8 mouse cellular contexts compared by ENCODE assay signal in genomic region chr17:65950622-65951404, GRCm38 (mm10). TPM values are rescaled to one million over a fixed set of nuclear protein-coding genes. Genes with fewer than 3 reads are reported as not detected.
DNase-seq lines count a peak whose midpoint lies in the region; ATAC-seq and TF ChIP-seq lines count a peak whose summit lies in the region.

Gene Twsg1 (minus strand): TSS chr17:65951226.

- in situ Hi-C loops in ES-E14 (cut with MboI; ENCODE audit: low sequenced_read_pairs in 2 of 2, unreplicated experiment in 2 of 2), result no loop called here

- peaks cover 1 to 18% of the 10 kb centered on the region in 2 experiments; a peak in 3 of 4 replicates for H3K4me1 ChIP-seq in ES-E14 (ENCODE audit: control insufficient read depth in 2 of 2, insufficient read depth in 2 of 2, low read length in 2 of 2, poor library complexity in 1 of 2)
- H3K4me1 ChIP-seq in forebrain, embryonic 16.5 days (replicated peaks; ENCODE audit: control insufficient read depth, insufficient read depth, low read length), result peaks cover 14% of the 10 kb centered on the region
- no peaks in the 10 kb centered on the region for H3K4me1 ChIP-seq in lung, embryonic 14.5 days (ENCODE audit: insufficient read depth)
- H3K4me1 ChIP-seq in olfactory bulb, adult 2 months (ENCODE audit: control insufficient read depth, insufficient read depth, low read length), result peaks cover 7% of the 10 kb centered on the region
- H3K4me1 ChIP-seq in thymus, adult 2 months (replicated peaks; ENCODE audit: control insufficient read depth, insufficient read depth, low read length), result peaks cover 17% of the 10 kb centered on the region

- peak within 1 kb of the TSS; percentile 93 for H3K9ac ChIP-seq in ES-E14 (ENCODE audit: insufficient read depth, low read depth, low read length, poor library complexity, severe bottlenecking)
- peak within 1 kb of the TSS; percentile 99 for H3K9ac ChIP-seq in forebrain, embryonic 16.5 days (replicated peaks; ENCODE audit: low read depth, low read length)
- H3K9ac ChIP-seq in lung, embryonic 14.5 days, result peak within 1 kb of the TSS; percentile 94

- peak within 1 kb of the TSS; percentile 85 to 97 for H3K4me3 ChIP-seq in ES-E14 (ENCODE audit: insufficient read depth in 1 of 2, low read depth in 1 of 2, low read length in 2 of 2, poor library complexity in 1 of 2, severe bottlenecking in 1 of 2)
- peak within 1 kb of the TSS; percentile 98 for H3K4me3 ChIP-seq in forebrain, embryonic 16.5 days (replicated peaks; ENCODE audit: low read length)
- peak within 1 kb of the TSS; percentile 68 for H3K4me3 ChIP-seq in layer of hippocampus, adult 2 months
- peak within 1 kb of the TSS; percentile 91 for H3K4me3 ChIP-seq in lung, embryonic 14.5 days (ENCODE audit: low read depth, low read length)
- peak within 1 kb of the TSS; percentile 60 for H3K4me3 ChIP-seq in olfactory bulb, adult 2 months (ENCODE audit: insufficient read depth, low read depth, low read length)
- peak within 1 kb of the TSS; percentile 77 for H3K4me3 ChIP-seq in thymus, adult 2 months (ENCODE audit: control insufficient read depth, insufficient read depth, low read length)

- under 1% methylated on average over 70 of the region's 87 CpGs for WGBS in forebrain, embryonic 16.5 days
- WGBS in lung, embryonic 14.5 days, result under 1% methylated on average over 73 of the region's 87 CpGs
- WGBS in olfactory bulb, adult 2 months, result under 1% methylated on average over 87 of the region's 87 CpGs
- WGBS in thymus, adult 2 months, result under 1% methylated on average over 87 of the region's 87 CpGs

- H3K27me3 ChIP-seq in forebrain, embryonic 16.5 days (replicated peaks; ENCODE audit: control insufficient read depth, insufficient read depth, low read length), result no peaks in the 10 kb centered on the region
- no peaks in the 10 kb centered on the region for H3K27me3 ChIP-seq in lung, embryonic 14.5 days (ENCODE audit: insufficient read depth, low read length)
- no peaks in the 10 kb centered on the region for H3K27me3 ChIP-seq in thymus, adult 2 months (ENCODE audit: control insufficient read depth, insufficient read depth, low read length)

- peak; percentile 97 for ATAC-seq in forebrain, embryonic 16.5 days
- ATAC-seq in lung, embryonic 14.5 days (ENCODE audit: insufficient read depth), result peak; percentile 96

- TF ChIP-seq POLR2A in olfactory bulb, adult 2 months (IDR thresholded peaks at IDR 0.05; ENCODE audit: insufficient read depth, low read depth, low read length), result peak; percentile 65
- peak; percentile 84 for TF ChIP-seq POLR2A in thymus, adult 2 months (IDR thresholded peaks at IDR 0.05; ENCODE audit: control insufficient read depth, extremely low read depth, insufficient read depth, low read length, poor library complexity)

- intact Hi-C loops in heart, postnatal 36 days (cut with DNase I), result loop anchor here (5.0 kb wide), 4 partner anchors 34 to 164 kb away; no protein-coding TSS in a partner anchor

- DNase-seq in ES-E14 (ENCODE audit: low read depth, low spot score), result peak; percentile 75
- DNase-seq in cerebellum, adult 11-12 months, result peak; percentile 97
- peak; percentile 96 for DNase-seq in heart, postnatal 36 days
- DNase-seq in layer of hippocampus, adult 2 months (ENCODE audit: low spot score in 2 of 2), result peak; percentile 87 to 91
- peak; percentile 95 for DNase-seq in lung, embryonic 14.5 days
- peak; percentile 98 for DNase-seq in thymus, adult 2 months

- peaks cover 7% of the 10 kb centered on the region; the same call in 1 of the 2 replicates for H3K36me3 ChIP-seq in ES-E14 (ENCODE audit: control insufficient read depth, insufficient read depth, low read length, poor library complexity, severe bottlenecking)
- peaks cover 11% of the 10 kb centered on the region for H3K36me3 ChIP-seq in forebrain, embryonic 16.5 days (ENCODE audit: control insufficient read depth, insufficient read depth)
- H3K36me3 ChIP-seq in lung, embryonic 14.5 days (ENCODE audit: insufficient read depth), result peaks cover 26% of the 10 kb centered on the region
- no peaks in the 10 kb centered on the region for H3K36me3 ChIP-seq in thymus, adult 2 months (ENCODE audit: control insufficient read depth, insufficient read depth, low read length)

- TF ChIP-seq CTCF in layer of hippocampus, adult 2 months (conservative IDR thresholded peaks at IDR 0.05), result peak; percentile 75
- TF ChIP-seq CTCF in lung, embryonic 14.5 days (IDR thresholded peaks at IDR 0.05; ENCODE audit: low read depth), result peak; percentile 71
- TF ChIP-seq CTCF in olfactory bulb, adult 2 months (IDR thresholded peaks at IDR 0.05; ENCODE audit: insufficient read depth, low read depth, low read length), result 0 out of 2 replicates have a peak, but pooled peaks have one; percentile 19
- TF ChIP-seq CTCF in thymus, adult 2 months (IDR thresholded peaks at IDR 0.05; ENCODE audit: borderline replicate concordance, control insufficient read depth, extremely low read depth, insufficient read depth, low read length, poor library complexity), result peak; percentile 83

- H3K4me2 ChIP-seq in forebrain, embryonic 16.5 days (ENCODE audit: low read length), result peak within 1 kb of the TSS; percentile 74
- H3K4me2 ChIP-seq in lung, embryonic 14.5 days, result peak within 1 kb of the TSS; percentile 77

- no peak within 1 kb of the TSS for H3K27ac ChIP-seq in ES-E14 (ENCODE audit: insufficient read depth, low read depth, low read length, poor library complexity, severe bottlenecking)
- peak within 1 kb of the TSS; percentile 86 for H3K27ac ChIP-seq in forebrain, embryonic 16.5 days (ENCODE audit: low read length)
- peak within 1 kb of the TSS; percentile 87 for H3K27ac ChIP-seq in layer of hippocampus, adult 2 months
- H3K27ac ChIP-seq in lung, embryonic 14.5 days (ENCODE audit: low read depth), result peak within 1 kb of the TSS; percentile 84
- H3K27ac ChIP-seq in olfactory bulb, adult 2 months (ENCODE audit: insufficient read depth, low read depth, low read length), result 0 out of 2 replicates have a peak within 1 kb of the TSS, but pooled peaks have one; percentile 18
- H3K27ac ChIP-seq in thymus, adult 2 months (ENCODE audit: control insufficient read depth, insufficient read depth, low read length), result no peak within 1 kb of the TSS

- H3K9me3 ChIP-seq in ES-E14 (ENCODE audit: control insufficient read depth, insufficient read depth, low read depth, low read length), result no peaks in the 10 kb centered on the region
- no peaks in the 10 kb centered on the region for H3K9me3 ChIP-seq in forebrain, embryonic 16.5 days (ENCODE audit: control insufficient read depth, low read length)
- no peaks in the 10 kb centered on the region for H3K9me3 ChIP-seq in lung, embryonic 14.5 days (ENCODE audit: low read depth, low read length)

TF ChIP-seq in ES-E14, 5 proteins besides CTCF, POLR2A, EP300 and RAD21:
- TF ChIP-seq CHD2 (IDR thresholded peaks at IDR 0.05; ENCODE audit: low read depth, low read length), result no peak
- TF ChIP-seq ZC3H11A (IDR thresholded peaks at IDR 0.05; ENCODE audit: borderline replicate concordance, low read depth, low read length), result no peak
- TF ChIP-seq ZNF384 (IDR thresholded peaks at IDR 0.05; ENCODE audit: low read depth, low read length), result no peak
- TF ChIP-seq HCFC1 (IDR thresholded peaks at IDR 0.05; ENCODE audit: borderline replicate concordance, insufficient read depth, low read length), result no peak
- TF ChIP-seq MAFK (IDR thresholded peaks at IDR 0.05; ENCODE audit: insufficient read depth, low read depth, low read length), result no peak

RNA-seq across cellular contexts. Expression of gene Twsg1, which starts in this region (rescaled TPM):
- total RNA-seq in ES-E14 (2012; rRNA removed), result 34.2 and 56.2 TPM in 2 replicates
- 71.1 and 82.7 TPM in 2 replicates for polyA plus RNA-seq in forebrain, embryonic 16.5 days (2015; fragmentation: Nextera tagmentation; extraction: Ambion mirVana)
- total RNA-seq in heart, postnatal 36 days (2021), result 10 to 100 TPM; 73.7 to 75.5 TPM
- 10 to 100 TPM; 25.0 to 29.9 TPM for total RNA-seq in layer of hippocampus, adult 2 months (2021)
- polyA plus RNA-seq in lung, embryonic 14.5 days (2014; fragmentation: Nextera tagmentation; extraction: Ambion mirVana), result 142 and 143 TPM in 2 replicates
- polyA plus RNA-seq in olfactory bulb, adult 2 months (2012; ENCODE audit: insufficient read depth, insufficient read length, low replicate concordance, missing spikeins), result not detected in 2 replicates
- polyA plus RNA-seq in thymus, adult 2 months (2012; rRNA removed), result 33.9 and 35.2 TPM in 2 replicates

Comparison
In these comparisons a context has a peak if more than half of its experiments do, and no peak if none do; other contexts are left out.
1. H3K27ac ChIP-seq: peak in forebrain, embryonic 16.5 days (single experiment), layer of hippocampus, adult 2 months (single experiment), lung, embryonic 14.5 days (single experiment) and olfactory bulb, adult 2 months (single experiment); none in ES-E14 (single experiment) and thymus, adult 2 months (single experiment).
2. CTCF ChIP-seq: peak in every context shown above with its lines; median percentile 83 in thymus, adult 2 months; 75 in layer of hippocampus, adult 2 months; 71 in lung, embryonic 14.5 days; 19 in olfactory bulb, adult 2 months.
3. Peak in every context shown above with its lines, with median percentiles within 50 percentile points of each other: DNase-seq, H3K4me3 ChIP-seq and H3K9ac ChIP-seq.